Mouse (Mus musculus) cerebellum, adult 2 months (tissue): ENCODE results near the gene Smarcad1.

Experiments used
- CTCF ChIP-seq: fragments of 200-500 bp; IDR thresholded peaks from 2 replicates; pipeline ENCODE4 v1.5.1; 2011; ENCODE audit warnings: low read depth, mild to moderate bottlenecking, control low read depth, low read length, moderate library complexity, borderline replicate concordance; ENCODE audit not compliant: insufficient read depth
- POLR2A ChIP-seq: fragments of 200-500 bp; IDR thresholded peaks from 2 replicates; pipeline ENCODE4 v1.6.1; 2011; ENCODE audit warnings: low read length, control low read depth, borderline replicate concordance; ENCODE audit not compliant: insufficient read depth

- TF ChIP-seq CTCF (no peak), POLR2A (peak; percentile 54; the same call in 1 of the 2 replicates)
Measured at GRCm38 (mm10) chr6:65042491-65043171, at the start of gene Smarcad1.
